Mouse (Mus musculus) kidney, postnatal 36 days (tissue): ENCODE measurements around the gene Apex2.
"Not testable (repeated sequence)": the region's sequence is repeated elsewhere in the genome, so short reads cannot be mapped to it uniquely, and the experiment has no call there.

Experiments
- DNase-seq, 2 experiments: peaks; one replicate each; pipeline ENCODE4 v3.0.0; 2021 to 2022; ENCODE audit warnings: mixed read lengths in 2 of 2

Apex2 gene

GRCm38 (mm10) chrX:150487811-150488210 lies 101.9 kb downstream of the Apex2 start:
- DNase-seq, result not testable (repeated sequence)

- DNase-seq, result not testable (repeated sequence)
Observed at GRCm38 (mm10) chrX:150486314-150487030, 103.2 kb downstream of the Apex2 start.

DNA sequence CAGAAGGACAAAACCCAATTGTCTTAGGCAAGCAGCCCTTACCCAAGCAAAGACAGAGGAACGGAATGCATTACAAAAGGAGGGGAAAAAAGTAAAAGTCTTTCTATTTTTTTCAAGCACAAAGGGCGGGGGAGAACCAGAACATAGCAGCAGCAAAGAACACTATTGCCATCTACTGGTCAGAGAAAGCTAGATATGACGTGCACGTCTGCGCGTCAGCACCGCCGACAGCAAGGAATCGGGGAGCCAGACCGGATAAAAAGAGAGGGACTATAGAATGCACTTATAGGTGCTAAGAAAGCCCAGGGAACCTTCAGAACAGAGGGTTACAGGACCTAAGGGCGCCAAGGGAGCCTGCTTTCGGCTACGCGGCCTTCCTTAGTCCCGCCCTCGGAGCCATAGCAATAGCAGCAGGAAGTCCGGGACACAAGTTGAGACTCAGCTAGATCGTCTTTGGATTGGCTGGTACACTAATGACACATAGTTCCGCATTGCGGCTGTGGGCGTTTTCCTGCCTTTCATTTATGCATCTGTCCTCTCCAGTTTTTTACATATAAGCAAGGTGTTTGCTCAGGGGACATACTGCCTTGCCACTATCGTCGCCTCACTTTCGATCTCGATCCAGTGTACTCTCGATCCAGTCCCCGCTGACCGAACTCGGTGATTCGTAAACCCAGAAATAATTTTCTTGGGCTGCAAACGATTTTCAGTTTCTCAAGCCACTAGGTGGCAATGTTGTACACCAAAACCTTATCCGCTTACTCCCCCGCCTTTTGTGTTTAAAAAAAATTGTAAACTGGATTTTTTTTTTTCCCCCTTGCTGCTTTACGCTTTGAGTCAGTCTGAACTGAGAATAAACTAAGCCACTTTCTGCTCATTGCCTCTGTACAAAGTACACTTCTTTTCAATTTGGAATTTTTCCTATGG lies 111.6 kb downstream of the Apex2 start:
- DNase-seq, result peak; percentile 82 to 94

DNA sequence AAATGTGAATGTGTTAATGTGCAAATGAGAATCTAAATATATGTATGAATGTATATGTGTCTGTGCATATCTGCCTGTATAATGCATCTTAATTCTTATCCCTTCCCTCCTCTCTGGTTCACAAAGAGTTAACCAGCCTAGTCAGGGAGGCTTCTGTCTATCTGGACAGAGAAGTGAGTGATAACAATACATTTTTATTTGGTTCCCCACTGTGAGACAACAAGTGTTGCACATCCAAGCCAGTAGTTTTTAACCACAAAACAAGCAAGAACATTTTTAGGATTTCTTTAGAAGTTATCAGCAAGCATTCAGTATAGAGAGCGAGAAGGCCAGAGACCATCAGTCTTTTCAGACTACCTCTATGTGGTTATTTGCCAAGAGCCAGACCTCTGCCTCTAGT lies 118.3 kb downstream of the Apex2 start:
- no peak for DNase-seq
